Mouse (Mus musculus) megakaryocyte, adult 5-6 weeks (primary cell): ENCODE data around the gene Ambra1. TPM values are rescaled to one million over a fixed set of nuclear protein-coding genes. Genes with fewer than 3 reads are reported as not detected.

Source experiments
- ATAC-seq: 2 replicates; pipeline ENCODE4 v1.8.0; 2016; ENCODE audit warnings: mild to moderate bottlenecking, inconsistent platforms; ENCODE audit not compliant: poor library complexity, severe bottlenecking
- total RNA-seq, 2 experiments: library from RNA; stranded (forward) in 1 of 2; stranded (reverse) in 1 of 2; fragments of 153-499, 151-499 nt in 1 of 2; fragments of 221-1000, 200-1000 nt in 1 of 2; gene quantifications; 2 replicates each; pipeline versions ENCODE4 v1.2.3 to v1.2.4; 2015 to 2017

Gene Ambra1
- total RNA-seq, 2 experiments from 2014 or later = 15.1 to 22.4 TPM

GRCm38 (mm10) chr2:91957096-91957495 is 227.2 kb downstream of the Ambra1 start:
- peak; percentile 22 for ATAC-seq

DNA sequence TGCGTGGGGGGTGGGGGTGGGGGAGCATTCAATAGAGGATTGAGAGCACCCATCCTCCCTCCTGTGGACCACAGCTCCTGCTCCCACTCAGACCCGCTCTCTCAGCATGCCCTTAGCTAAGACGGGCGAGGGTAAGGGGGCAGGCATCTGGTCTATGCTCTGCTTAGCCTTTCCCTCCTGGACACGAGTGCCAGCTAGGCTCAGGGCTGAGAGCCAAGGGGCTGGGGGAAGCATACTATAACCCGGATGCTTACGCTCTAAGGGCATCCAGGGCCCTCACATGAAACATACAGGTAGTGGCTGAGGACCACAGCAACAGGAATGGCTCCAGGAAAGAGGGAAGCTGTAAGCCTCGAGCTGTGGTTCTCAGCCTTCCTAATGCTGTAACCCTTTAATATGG is 228.1 kb downstream of the Ambra1 start:
- ATAC-seq = no peak

DNA sequence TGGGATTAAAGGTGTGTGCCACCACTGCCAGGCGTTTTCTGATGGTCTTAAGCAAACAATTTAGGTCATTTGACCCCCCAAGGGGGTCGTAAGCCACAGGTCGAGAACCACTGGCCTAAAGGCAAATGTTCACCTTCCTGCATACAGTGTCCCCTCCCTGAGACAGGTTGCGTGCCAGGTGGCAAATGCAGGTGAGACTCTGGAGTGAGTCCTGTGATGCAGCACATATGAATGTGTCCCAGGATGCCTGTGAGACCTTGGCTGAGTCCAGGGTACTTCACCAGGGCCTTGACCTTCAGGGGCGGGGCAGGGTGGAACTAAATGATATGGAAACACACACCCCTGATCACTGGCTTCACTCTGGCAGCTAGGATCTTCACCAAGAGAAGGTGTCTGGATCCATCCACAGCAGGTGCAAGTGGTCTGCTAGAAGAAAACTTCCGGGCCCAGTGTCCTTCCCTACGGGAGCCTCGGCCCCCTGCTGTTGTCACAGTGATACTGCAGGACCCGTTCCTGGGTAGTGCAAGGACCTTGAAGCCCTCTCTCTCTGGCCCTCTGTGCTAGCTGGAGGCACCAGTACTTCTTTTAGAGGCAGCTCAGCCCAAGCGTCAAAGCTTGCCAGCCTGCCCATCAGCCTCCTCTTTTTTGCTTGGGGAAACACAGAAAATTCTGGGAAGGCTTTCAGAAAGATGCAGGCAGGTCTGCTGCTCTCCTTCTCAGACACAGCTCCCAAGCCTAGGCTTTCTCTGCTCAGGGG is 228.9 kb downstream of the Ambra1 start:
- ATAC-seq = 0 out of 2 replicates have a peak, but pooled peaks have one; percentile 30

- ATAC-seq = no peak
Observed at GRCm38 (mm10) chr2:91959544-91960410, 229.8 kb downstream of the Ambra1 start.

DNA sequence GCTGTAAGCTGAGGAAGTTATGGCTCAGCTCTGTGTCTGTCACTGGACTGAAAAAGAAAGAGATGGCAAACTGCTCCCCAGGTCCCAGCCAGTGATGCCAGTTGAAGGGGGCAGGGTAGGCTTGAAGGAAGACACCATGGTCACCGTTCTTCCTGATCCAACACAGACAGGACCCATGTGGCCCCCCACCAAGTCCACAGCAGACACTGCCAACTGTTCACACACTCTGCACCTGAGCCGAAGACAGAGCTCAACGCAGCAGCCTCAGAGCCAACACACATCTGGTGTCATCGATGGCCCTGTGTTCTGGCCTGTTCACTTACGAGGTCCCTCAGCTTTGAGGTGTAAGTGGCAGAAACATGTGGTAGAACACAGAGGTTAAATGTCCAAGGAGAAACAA is 230.5 kb downstream of the Ambra1 start:
- no peak for ATAC-seq

- ATAC-seq = no peak
Observed at GRCm38 (mm10) chr2:91961901-91962761, 232.2 kb downstream of the Ambra1 start.

DNA sequence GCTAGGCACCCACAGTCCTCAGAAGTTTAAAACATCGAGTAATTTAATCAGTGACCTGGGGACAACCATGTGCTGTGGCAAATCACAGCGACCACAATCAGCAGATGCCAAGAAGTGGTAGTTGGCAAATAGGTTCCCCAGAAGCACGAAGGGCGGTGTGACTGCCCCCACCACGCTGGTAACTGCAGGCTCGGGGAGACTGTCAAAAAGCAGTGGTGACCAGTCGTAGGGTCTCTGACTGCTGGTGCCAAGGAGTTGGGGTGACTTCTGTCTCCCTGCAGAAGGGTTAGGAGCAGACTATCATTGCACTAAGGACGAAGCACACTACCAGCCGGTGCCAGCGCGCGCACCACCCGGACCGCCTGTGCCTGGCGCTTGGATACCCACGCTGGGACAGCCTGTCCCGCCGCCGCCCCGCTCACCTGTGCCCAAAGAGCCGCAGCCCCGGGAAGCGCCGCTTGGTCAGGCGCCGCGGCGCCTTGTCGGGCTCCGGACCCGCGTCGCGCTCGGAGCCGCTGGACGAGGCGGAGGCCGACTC is 233.0 kb downstream of the Ambra1 start:
- ATAC-seq = no peak

DNA sequence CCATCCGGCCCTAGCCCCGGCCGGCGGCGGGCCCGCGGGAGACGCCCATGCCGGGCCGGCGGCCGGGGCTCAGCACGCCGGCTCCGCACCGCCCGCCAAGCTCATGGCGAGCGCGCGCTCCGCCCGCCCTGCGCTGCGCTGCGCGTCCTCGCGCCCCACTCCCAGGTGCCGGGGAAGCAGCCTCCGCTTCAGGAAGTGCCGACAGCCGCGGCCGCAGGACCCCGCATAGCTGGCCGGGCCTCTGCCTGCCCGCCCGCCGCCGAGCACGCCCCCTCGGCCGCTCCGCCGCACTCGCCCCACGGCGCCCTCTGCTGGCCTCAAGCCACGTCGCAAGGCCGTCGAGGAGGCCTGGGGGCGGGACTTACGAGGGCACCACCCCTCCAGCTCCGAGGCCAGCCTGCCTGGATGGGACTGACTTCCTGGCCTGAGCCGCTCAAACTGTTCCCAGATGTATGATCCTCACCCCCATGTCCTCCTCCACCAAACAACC is 233.6 kb downstream of the Ambra1 start:
- peak; percentile 69 for ATAC-seq

- ATAC-seq = no peak
Observed at GRCm38 (mm10) chr2:91964610-91965204, 234.8 kb downstream of the Ambra1 start.

DNA sequence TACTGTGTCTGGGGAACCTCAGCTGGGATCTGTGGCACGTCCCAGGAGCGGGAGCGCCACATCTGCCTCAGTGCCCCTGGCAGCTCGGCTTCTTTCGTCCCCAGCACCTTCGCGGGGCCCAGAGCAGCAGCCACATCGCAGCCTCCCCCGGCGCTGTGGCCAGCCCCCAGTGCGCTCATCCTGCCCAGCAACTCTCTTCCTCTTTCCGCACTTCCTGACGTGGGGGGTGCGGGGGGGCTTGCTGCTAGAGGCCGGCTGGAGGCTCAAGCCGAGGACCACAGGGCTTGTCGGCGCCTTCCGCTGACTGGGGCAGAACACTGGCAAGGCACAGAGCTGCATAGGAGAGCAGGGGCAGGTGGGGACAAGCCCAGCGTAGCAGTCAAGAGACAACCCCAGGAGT is 235.5 kb downstream of the Ambra1 start:
- ATAC-seq = peak; percentile 71

DNA sequence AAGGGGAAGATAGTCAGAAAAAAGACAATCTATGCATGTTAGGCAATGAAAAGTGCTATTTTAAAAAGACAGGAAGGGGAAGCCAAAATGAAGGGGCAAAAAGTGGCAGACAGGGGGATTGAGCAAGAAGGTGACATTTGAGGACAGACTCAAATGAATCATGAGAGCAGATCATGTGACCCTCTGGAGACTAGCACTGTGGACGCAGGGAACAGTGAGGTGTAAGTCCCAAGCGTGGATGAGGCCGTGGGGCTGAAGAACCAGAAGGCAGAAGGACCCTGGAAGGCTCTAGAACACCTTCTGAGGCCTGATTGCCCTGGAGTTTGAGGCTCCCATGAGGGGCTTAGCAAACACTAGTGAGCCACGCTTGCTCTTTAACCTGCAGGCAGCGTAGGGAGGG is 236.4 kb downstream of the Ambra1 start:
- ATAC-seq = peak; percentile 31

- ATAC-seq = no peak
Observed at GRCm38 (mm10) chr2:91967962-91968361, 238.0 kb downstream of the Ambra1 start.

Other genes with a start within 250 kb of the Ambra1 start
- gene Ckap5, start 203.4 kb upstream of the Ambra1 start, total RNA-seq (2015) = 80.5 and 83.5 TPM in 2 replicates
- gene Ckap5, start 203.4 kb upstream of the Ambra1 start, total RNA-seq (2017) = 94.2 and 101 TPM in 2 replicates
- not detected in 2 replicates for gene F2, start 93.7 kb upstream of the Ambra1 start, total RNA-seq (2015)
- not detected in 2 replicates for gene F2, start 93.7 kb upstream of the Ambra1 start, total RNA-seq (2017)
- 3.6 and 5.1 TPM in 2 replicates for gene Zfp408, start 80.3 kb upstream of the Ambra1 start, total RNA-seq (2015)
- 7.1 and 13.8 TPM in 2 replicates for gene Zfp408, start 80.3 kb upstream of the Ambra1 start, total RNA-seq (2017)
- gene Arhgap1, start 80.3 kb upstream of the Ambra1 start, total RNA-seq (2015) = 92.0 and 93.7 TPM in 2 replicates
- 78.5 and 86.1 TPM in 2 replicates for gene Arhgap1, start 80.3 kb upstream of the Ambra1 start, total RNA-seq (2017)
- 22.9 and 25.0 TPM in 2 replicates for gene Atg13, start 19.6 kb upstream of the Ambra1 start, total RNA-seq (2015)
- gene Atg13, start 19.6 kb upstream of the Ambra1 start, total RNA-seq (2017) = 7.6 and 7.8 TPM in 2 replicates
- 2.6 and 5.8 TPM in 2 replicates for gene Harbi1, start 19.3 kb upstream of the Ambra1 start, total RNA-seq (2015)
- 7.7 and 9.3 TPM in 2 replicates for gene Harbi1, start 19.3 kb upstream of the Ambra1 start, total RNA-seq (2017)
- not detected in 2 replicates for gene Chrm4, start 197.1 kb downstream of the Ambra1 start, total RNA-seq (2015)
- gene Chrm4, start 197.1 kb downstream of the Ambra1 start, total RNA-seq (2017) = not detected in 2 replicates
- 1.3 and 2.2 TPM in 2 replicates for gene Mdk, start 202.2 kb downstream of the Ambra1 start, total RNA-seq (2015)
- not detected in 2 replicates for gene Mdk, start 202.2 kb downstream of the Ambra1 start, total RNA-seq (2017)
- not detected in 2 replicates for gene Gm9821, start 215.6 kb downstream of the Ambra1 start, total RNA-seq (2015)
- 0.69 TPM in 1 of 2 replicates, not detected in the other for gene Gm9821, start 215.6 kb downstream of the Ambra1 start, total RNA-seq (2017)
- 94.1 and 114 TPM in 2 replicates for gene Dgkz, start 245.7 kb downstream of the Ambra1 start, total RNA-seq (2015)
- 66.4 and 80.4 TPM in 2 replicates for gene Dgkz, start 245.7 kb downstream of the Ambra1 start, total RNA-seq (2017)